Mouse (Mus musculus): ENCODE measurements around the gene Mst1.

DNA sequence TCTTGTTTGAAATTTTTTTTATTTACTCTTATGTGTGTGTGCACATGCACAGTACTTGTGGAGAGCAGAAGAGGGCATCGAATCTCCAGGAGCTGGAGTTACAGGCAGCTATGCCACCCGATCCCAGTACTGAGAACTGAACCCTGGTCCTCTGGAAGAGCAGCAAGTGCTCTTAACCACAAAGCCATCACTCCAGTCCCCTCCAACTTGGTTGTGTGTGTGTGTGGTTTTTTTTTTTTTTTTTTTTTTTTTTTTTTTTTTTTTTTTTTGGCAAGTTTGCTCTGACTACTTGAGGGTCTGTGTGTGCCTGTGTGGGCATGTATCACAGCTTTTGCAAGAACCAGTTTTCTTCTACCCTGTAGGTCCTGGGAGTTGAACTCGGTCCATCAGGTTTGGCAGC, 52.1 kb downstream of the Mst1 start:
- TF ChIP-seq SRF (IDR thresholded peaks at IDR 0.05; ENCODE audit: control insufficient read depth, insufficient read length, low read depth) = no peak
- TF ChIP-seq POLR2A (IDR thresholded peaks at IDR 0.05; ENCODE audit: insufficient read length, low read depth) = no peak
- no peak for TF ChIP-seq MYOG (IDR thresholded peaks at IDR 0.05; ENCODE audit: control insufficient read depth in 1 of 3, insufficient read depth in 1 of 3, insufficient read length in 2 of 3, low read depth in 2 of 3)
- no peak for TF ChIP-seq MAX (IDR thresholded peaks at IDR 0.05; ENCODE audit: low read depth)
- no peak for TF ChIP-seq MYOD1 (IDR thresholded peaks at IDR 0.05; ENCODE audit: control insufficient read depth in 1 of 3, insufficient read length in 2 of 3, low read depth in 2 of 3)
- no peak for TF ChIP-seq E2F4 (IDR thresholded peaks at IDR 0.05; ENCODE audit: insufficient read depth)
